Mouse (Mus musculus): ENCODE data around the gene B3gnt7. TPM values are rescaled to one million over a fixed set of nuclear protein-coding genes. Genes with fewer than 3 reads are reported as not detected.
A peak's percentile ranks its signal among the peaks of the same experiment; 100 is the strongest.

The B3gnt7 gene
- polyA plus RNA-seq, 1 experiment from 2014 or later: 6.7 TPM

GRCm38 (mm10) chr1:86294472-86294871, 8.2 kb upstream of the B3gnt7 start:
- peak; percentile 49 for ATAC-seq
- no peak overlapping the region for H3K4me2 ChIP-seq (ENCODE audit: low read depth, low read length)
- H3K36me3 ChIP-seq (ENCODE audit: control insufficient read depth, insufficient read depth, low read length): no peaks in the 10 kb centered on the region
- H3K4me1 ChIP-seq (ENCODE audit: control insufficient read depth, insufficient read depth, low read length): no peaks in the 10 kb centered on the region; the same call in 1 of the 2 replicates
- no peak overlapping the region for H3K27ac ChIP-seq (ENCODE audit: low read length)
- H3K27me3 ChIP-seq (replicated peaks; ENCODE audit: control insufficient read depth, insufficient read depth, low read length): no peaks in the 10 kb centered on the region
- WGBS: 49% methylated on average over 4 of the region's 4 CpGs
- no peak overlapping the region for H3K9ac ChIP-seq (ENCODE audit: low read depth, low read length)
- no peak overlapping the region for H3K4me3 ChIP-seq (ENCODE audit: low read length)
- no peaks in the 10 kb centered on the region for H3K9me3 ChIP-seq (ENCODE audit: control insufficient read depth, low read length)

GRCm38 (mm10) chr1:86300093-86300492, 2.5 kb upstream of the B3gnt7 start:
- 51% methylated on average over 2 of the region's 2 CpGs for WGBS
- Histone ChIP-seq H3K9ac (ENCODE audit: low read depth, low read length) (no peak overlapping the region), H3K36me3 (ENCODE audit: control insufficient read depth, insufficient read depth, low read length) (no peaks in the 10 kb centered on the region), H3K27me3 (replicated peaks; ENCODE audit: control insufficient read depth, insufficient read depth, low read length) (peaks cover 16% of the 10 kb centered on the region), H3K4me1 (ENCODE audit: control insufficient read depth, insufficient read depth, low read length) (0 out of 2 replicates have a peak, but pooled peaks cover 7% of the 10 kb centered on the region), H3K9me3 (ENCODE audit: control insufficient read depth, low read length) (no peaks in the 10 kb centered on the region), H3K27ac (ENCODE audit: low read length) (no peak overlapping the region), H3K4me3 (ENCODE audit: low read length) (no peak overlapping the region), H3K4me2 (ENCODE audit: low read depth, low read length) (no peak overlapping the region)
- no peak for ATAC-seq

GRCm38 (mm10) chr1:86300731-86301130, 1.9 kb upstream of the B3gnt7 start:
- H3K4me3 ChIP-seq (ENCODE audit: low read length): no peak overlapping the region
- peaks cover 16% of the 10 kb centered on the region for H3K27me3 ChIP-seq (replicated peaks; ENCODE audit: control insufficient read depth, insufficient read depth, low read length)
- H3K9ac ChIP-seq (ENCODE audit: low read depth, low read length): no peak overlapping the region
- H3K9me3 ChIP-seq (ENCODE audit: control insufficient read depth, low read length): no peaks in the 10 kb centered on the region
- ATAC-seq: no peak
- no peaks in the 10 kb centered on the region for H3K36me3 ChIP-seq (ENCODE audit: control insufficient read depth, insufficient read depth, low read length)
- WGBS: 58% methylated on average over 7 of the region's 7 CpGs
- no peak overlapping the region for H3K4me2 ChIP-seq (ENCODE audit: low read depth, low read length)
- 0 out of 2 replicates have a peak, but pooled peaks cover 7% of the 10 kb centered on the region for H3K4me1 ChIP-seq (ENCODE audit: control insufficient read depth, insufficient read depth, low read length)
- H3K27ac ChIP-seq (ENCODE audit: low read length): no peak overlapping the region

GRCm38 (mm10) chr1:86301221-86302091, 1.2 kb upstream of the B3gnt7 start:
- Histone ChIP-seq H3K4me3 (ENCODE audit: low read length) (no peak overlapping the region), H3K4me2 (ENCODE audit: low read depth, low read length) (no peak overlapping the region), H3K9ac (ENCODE audit: low read depth, low read length) (no peak overlapping the region), H3K27me3 (replicated peaks; ENCODE audit: control insufficient read depth, insufficient read depth, low read length) (peaks cover 16% of the 10 kb centered on the region), H3K36me3 (ENCODE audit: control insufficient read depth, insufficient read depth, low read length) (no peaks in the 10 kb centered on the region), H3K4me1 (ENCODE audit: control insufficient read depth, insufficient read depth, low read length) (0 out of 2 replicates have a peak, but pooled peaks cover 7% of the 10 kb centered on the region), H3K27ac (ENCODE audit: low read length) (no peak overlapping the region), H3K9me3 (ENCODE audit: control insufficient read depth, low read length) (no peaks in the 10 kb centered on the region)
- no peak for ATAC-seq
- 53% methylated on average over 6 of the region's 6 CpGs for WGBS

GRCm38 (mm10) chr1:86303063-86303872, 636 bp downstream of the B3gnt7 start:
- H3K27me3 ChIP-seq (replicated peaks; ENCODE audit: control insufficient read depth, insufficient read depth, low read length): peaks cover 16% of the 10 kb centered on the region
- no peaks in the 10 kb centered on the region for H3K36me3 ChIP-seq (ENCODE audit: control insufficient read depth, insufficient read depth, low read length)
- H3K4me1 ChIP-seq (ENCODE audit: control insufficient read depth, insufficient read depth, low read length): 0 out of 2 replicates have a peak, but pooled peaks cover 7% of the 10 kb centered on the region
- peak overlapping the region; percentile 96 for H3K4me2 ChIP-seq (ENCODE audit: low read depth, low read length)
- peak overlapping the region; percentile 67 for H3K4me3 ChIP-seq (ENCODE audit: low read length)
- peak; percentile 86 for ATAC-seq
- no peak overlapping the region for H3K27ac ChIP-seq (ENCODE audit: low read length)
- peak overlapping the region; percentile 66 for H3K9ac ChIP-seq (ENCODE audit: low read depth, low read length)
- WGBS: under 1% methylated on average over 65 of the region's 65 CpGs
- H3K9me3 ChIP-seq (ENCODE audit: control insufficient read depth, low read length): no peaks in the 10 kb centered on the region

GRCm38 (mm10) chr1:86303873-86304250, 1.2 kb downstream of the B3gnt7 start:
- Histone ChIP-seq H3K4me1 (ENCODE audit: control insufficient read depth, insufficient read depth, low read length) (peaks cover 7% of the 10 kb centered on the region; the same call in 1 of the 2 replicates), H3K27ac (ENCODE audit: low read length) (no peak overlapping the region), H3K4me3 (ENCODE audit: low read length) (peak overlapping the region; percentile 67), H3K27me3 (replicated peaks; ENCODE audit: control insufficient read depth, insufficient read depth, low read length) (peaks cover 16% of the 10 kb centered on the region), H3K9me3 (ENCODE audit: control insufficient read depth, low read length) (no peaks in the 10 kb centered on the region), H3K4me2 (ENCODE audit: low read depth, low read length) (peak overlapping the region; percentile 96), H3K36me3 (ENCODE audit: control insufficient read depth, insufficient read depth, low read length) (no peaks in the 10 kb centered on the region), H3K9ac (ENCODE audit: low read depth, low read length) (peak overlapping the region; percentile 66)
- peak; percentile 8 for ATAC-seq
- 4% methylated on average over 16 of the region's 16 CpGs for WGBS

GRCm38 (mm10) chr1:86306686-86307085, 4.1 kb downstream of the B3gnt7 start:
- ATAC-seq: no peak
- Histone ChIP-seq H3K9me3 (ENCODE audit: control insufficient read depth, low read length) (no peaks in the 10 kb centered on the region), H3K36me3 (ENCODE audit: control insufficient read depth, insufficient read depth, low read length) (no peaks in the 10 kb centered on the region), H3K9ac (ENCODE audit: low read depth, low read length) (no peak overlapping the region), H3K4me1 (ENCODE audit: control insufficient read depth, insufficient read depth, low read length) (peaks cover 10% of the 10 kb centered on the region; the same call in 1 of the 2 replicates), H3K4me3 (ENCODE audit: low read length) (no peak overlapping the region), H3K4me2 (ENCODE audit: low read depth, low read length) (no peak overlapping the region), H3K27me3 (replicated peaks; ENCODE audit: control insufficient read depth, insufficient read depth, low read length) (peaks cover 16% of the 10 kb centered on the region), H3K27ac (ENCODE audit: low read length) (no peak overlapping the region)
- 91% methylated on average over 3 of the region's 3 CpGs for WGBS

GRCm38 (mm10) chr1:86307177-86307762, 4.6 kb downstream of the B3gnt7 start:
- H3K27ac ChIP-seq (ENCODE audit: low read length): no peak overlapping the region
- no peak overlapping the region for H3K9ac ChIP-seq (ENCODE audit: low read depth, low read length)
- ATAC-seq: no peak
- WGBS: 81% methylated on average over 7 of the region's 7 CpGs
- peaks cover 16% of the 10 kb centered on the region for H3K27me3 ChIP-seq (replicated peaks; ENCODE audit: control insufficient read depth, insufficient read depth, low read length)
- H3K36me3 ChIP-seq (ENCODE audit: control insufficient read depth, insufficient read depth, low read length): no peaks in the 10 kb centered on the region
- H3K9me3 ChIP-seq (ENCODE audit: control insufficient read depth, low read length): no peaks in the 10 kb centered on the region
- H3K4me3 ChIP-seq (ENCODE audit: low read length): no peak overlapping the region
- no peak overlapping the region for H3K4me2 ChIP-seq (ENCODE audit: low read depth, low read length)
- H3K4me1 ChIP-seq (ENCODE audit: control insufficient read depth, insufficient read depth, low read length): peaks cover 10% of the 10 kb centered on the region; the same call in 1 of the 2 replicates
